Mouse (Mus musculus): ENCODE data around the gene Arhgap29. TPM values are rescaled to one million over a fixed set of nuclear protein-coding genes. Genes with fewer than 3 reads are reported as not detected.

The Arhgap29 gene
- polyA plus RNA-seq, 2 experiments: 3.9 to 5.3 TPM

DNA sequence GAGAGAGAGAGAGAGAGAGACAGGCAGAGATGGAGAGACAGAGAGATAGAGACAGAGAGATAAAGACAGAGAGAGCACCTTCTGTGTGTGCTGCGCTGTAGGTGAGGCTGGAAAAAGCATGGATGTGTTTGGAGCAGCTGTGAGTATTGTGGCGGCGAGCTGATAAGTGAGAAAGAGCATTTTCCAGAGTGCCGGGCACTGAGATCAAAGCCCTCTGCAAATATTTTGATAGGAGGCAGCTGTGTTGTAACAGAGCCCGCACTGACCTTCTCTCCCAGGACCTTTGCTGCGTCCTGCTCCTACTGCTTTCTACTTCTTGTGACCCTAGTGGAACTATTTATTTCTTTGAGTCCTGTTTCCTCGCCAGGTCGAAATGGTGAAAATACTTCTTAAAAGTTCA lies 45.7 kb upstream of the Arhgap29 start:
- Histone ChIP-seq H3K27ac (no peak overlapping the region), H3K4me3 (ENCODE audit: insufficient read depth in 1 of 2, low read depth in 2 of 2, low read length in 2 of 2) (no peak overlapping the region), H3K4me2 (ENCODE audit: low read depth) (peak overlapping the region; percentile 22; the same call in 1 of the 2 replicates), H3K27me3 (ENCODE audit: control insufficient read depth, insufficient read depth, low read length) (no peaks in the 10 kb centered on the region), H3K9me3 (ENCODE audit: control insufficient read depth, low read length) (no peaks in the 10 kb centered on the region), H3K4me1 (replicated peaks; ENCODE audit: control insufficient read depth in 2 of 2, insufficient read depth in 2 of 2, low read length in 1 of 2) (peaks cover 0 to 7% of the 10 kb centered on the region in 2 experiments; a peak in 2 of 4 replicates), H3K9ac (replicated peaks) (no peak overlapping the region), H3K36me3 (replicated peaks; ENCODE audit: control insufficient read depth, insufficient read depth, low read depth) (no peaks in the 10 kb centered on the region)
- no peak for ATAC-seq (ENCODE audit: insufficient read depth)
- TF ChIP-seq EP300 (IDR thresholded peaks at IDR 0.05; ENCODE audit: low read depth) (no peak), CTCF (IDR thresholded peaks at IDR 0.05; ENCODE audit: low read depth) (no peak)
- peak in 1 of 3 experiments; percentile 17 for DNase-seq (ENCODE audit: low read depth in 3 of 3, low spot score in 3 of 3)
- WGBS (ENCODE audit: insufficient replicate concordance): 50% methylated on average over 8 of the region's 8 CpGs

- 73% methylated on average over 3 of the region's 3 CpGs for WGBS (ENCODE audit: insufficient replicate concordance)
- H3K27me3 ChIP-seq (ENCODE audit: control insufficient read depth, insufficient read depth, low read length): no peaks in the 10 kb centered on the region
- no peaks in the 10 kb centered on the region for H3K9me3 ChIP-seq (ENCODE audit: control insufficient read depth, low read length)
- no peak overlapping the region for H3K9ac ChIP-seq (replicated peaks)
- H3K36me3 ChIP-seq (replicated peaks; ENCODE audit: control insufficient read depth, insufficient read depth, low read depth): no peaks in the 10 kb centered on the region
- DNase-seq (ENCODE audit: low read depth in 3 of 3, low spot score in 3 of 3): no peak
- no peak overlapping the region for H3K27ac ChIP-seq
- H3K4me2 ChIP-seq (ENCODE audit: low read depth): no peak overlapping the region
- TF ChIP-seq CTCF (IDR thresholded peaks at IDR 0.05; ENCODE audit: low read depth): no peak
- TF ChIP-seq EP300 (IDR thresholded peaks at IDR 0.05; ENCODE audit: low read depth): no peak
- no peak overlapping the region for H3K4me3 ChIP-seq (ENCODE audit: insufficient read depth in 1 of 2, low read depth in 2 of 2, low read length in 2 of 2)
- no peak for ATAC-seq (ENCODE audit: insufficient read depth)
- H3K4me1 ChIP-seq (replicated peaks; ENCODE audit: control insufficient read depth in 2 of 2, insufficient read depth in 2 of 2, low read length in 1 of 2): peaks cover 0 to 13% of the 10 kb centered on the region in 2 experiments; a peak in 2 of 4 replicates
These were observed 43.2 kb upstream of the Arhgap29 start for GRCm38 (mm10) chr3:121909155-121909554.

DNA sequence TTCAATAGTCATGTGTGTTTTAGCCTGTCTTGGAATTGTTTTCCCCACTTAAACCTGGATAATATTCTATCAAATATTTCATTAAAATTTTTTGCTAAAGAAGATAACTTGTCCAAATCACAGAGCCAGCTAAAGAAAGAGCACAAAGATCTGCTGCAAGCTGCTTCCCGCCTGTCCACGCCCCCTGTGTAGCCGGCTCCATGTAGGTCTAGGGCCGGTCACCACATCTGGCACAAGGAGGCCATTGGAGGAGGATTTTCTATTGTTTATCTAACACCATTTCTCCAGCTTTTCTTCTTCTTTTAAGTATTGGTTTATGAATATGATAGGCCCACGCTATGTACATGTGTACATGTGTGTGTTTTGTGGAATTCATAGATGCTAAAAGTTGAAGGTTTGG lies 38.9 kb upstream of the Arhgap29 start:
- no peaks in the 10 kb centered on the region for H3K36me3 ChIP-seq (replicated peaks; ENCODE audit: control insufficient read depth, insufficient read depth, low read depth)
- H3K4me3 ChIP-seq (ENCODE audit: insufficient read depth in 1 of 2, low read depth in 2 of 2, low read length in 2 of 2): no peak overlapping the region
- DNase-seq (ENCODE audit: low read depth in 3 of 3, low spot score in 3 of 3) (no peak), ATAC-seq (ENCODE audit: insufficient read depth) (no peak)
- no peaks in the 10 kb centered on the region for H3K27me3 ChIP-seq (ENCODE audit: control insufficient read depth, insufficient read depth, low read length)
- H3K9me3 ChIP-seq (ENCODE audit: control insufficient read depth, low read length): no peaks in the 10 kb centered on the region
- peaks cover 16 to 29% of the 10 kb centered on the region in 2 experiments for H3K4me1 ChIP-seq (replicated peaks; ENCODE audit: control insufficient read depth in 2 of 2, insufficient read depth in 2 of 2, low read length in 1 of 2)
- no peak overlapping the region for H3K4me2 ChIP-seq (ENCODE audit: low read depth)
- 82% methylated on average over 5 of the region's 5 CpGs for WGBS (ENCODE audit: insufficient replicate concordance)
- TF ChIP-seq CTCF (IDR thresholded peaks at IDR 0.05; ENCODE audit: low read depth) (no peak), EP300 (IDR thresholded peaks at IDR 0.05; ENCODE audit: low read depth) (no peak)
- H3K27ac ChIP-seq: no peak overlapping the region
- no peak overlapping the region for H3K9ac ChIP-seq (replicated peaks)

- H3K9me3 ChIP-seq (ENCODE audit: control insufficient read depth, low read length): no peaks in the 10 kb centered on the region
- H3K27ac ChIP-seq: no peak overlapping the region
- H3K36me3 ChIP-seq (replicated peaks; ENCODE audit: control insufficient read depth, insufficient read depth, low read depth): no peaks in the 10 kb centered on the region
- H3K9ac ChIP-seq (replicated peaks): no peak overlapping the region
- H3K4me3 ChIP-seq (ENCODE audit: insufficient read depth in 1 of 2, low read depth in 2 of 2, low read length in 2 of 2): no peak overlapping the region
- ATAC-seq (ENCODE audit: insufficient read depth): no peak
- no peaks in the 10 kb centered on the region for H3K27me3 ChIP-seq (ENCODE audit: control insufficient read depth, insufficient read depth, low read length)
- peaks cover 16 to 29% of the 10 kb centered on the region in 2 experiments for H3K4me1 ChIP-seq (replicated peaks; ENCODE audit: control insufficient read depth in 2 of 2, insufficient read depth in 2 of 2, low read length in 1 of 2)
- H3K4me2 ChIP-seq (ENCODE audit: low read depth): no peak overlapping the region
- 64% methylated on average over 13 of the region's 13 CpGs for WGBS (ENCODE audit: insufficient replicate concordance)
- TF ChIP-seq CTCF (IDR thresholded peaks at IDR 0.05; ENCODE audit: low read depth) (no peak), EP300 (IDR thresholded peaks at IDR 0.05; ENCODE audit: low read depth) (no peak)
- DNase-seq (ENCODE audit: low read depth in 3 of 3, low spot score in 3 of 3): no peak
These were observed 37.7 kb upstream of the Arhgap29 start for GRCm38 (mm10) chr3:121914459-121915185.

DNA sequence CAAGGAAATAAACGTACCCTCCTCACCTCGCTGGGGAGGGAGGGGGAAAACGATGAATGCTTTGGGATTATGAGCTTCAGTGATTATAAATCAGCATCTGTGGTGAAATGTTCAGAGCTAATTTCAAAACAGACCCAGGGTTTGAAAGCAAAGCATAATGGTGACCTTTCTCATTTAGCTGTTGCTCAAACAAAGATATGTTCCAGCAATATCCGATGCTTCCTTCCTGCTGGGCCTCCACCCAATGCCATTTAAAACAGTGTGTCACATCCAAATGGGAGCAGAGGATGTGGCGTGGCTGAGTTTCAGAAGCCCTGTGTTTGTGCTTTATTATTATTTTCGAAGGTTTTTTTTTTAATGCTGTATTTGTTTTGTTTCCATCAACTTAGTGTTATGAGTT lies 37.1 kb upstream of the Arhgap29 start:
- ATAC-seq (ENCODE audit: insufficient read depth) (no peak), DNase-seq (ENCODE audit: low read depth in 3 of 3, low spot score in 3 of 3) (no peak)
- no peaks in the 10 kb centered on the region for H3K36me3 ChIP-seq (replicated peaks; ENCODE audit: control insufficient read depth, insufficient read depth, low read depth)
- no peak for TF ChIP-seq EP300 (IDR thresholded peaks at IDR 0.05; ENCODE audit: low read depth)
- no peak for TF ChIP-seq CTCF (IDR thresholded peaks at IDR 0.05; ENCODE audit: low read depth)
- H3K4me3 ChIP-seq (ENCODE audit: insufficient read depth in 1 of 2, low read depth in 2 of 2, low read length in 2 of 2): no peak overlapping the region
- WGBS (ENCODE audit: insufficient replicate concordance): 51% methylated on average over 6 of the region's 6 CpGs
- H3K27me3 ChIP-seq (ENCODE audit: control insufficient read depth, insufficient read depth, low read length): no peaks in the 10 kb centered on the region
- H3K4me2 ChIP-seq (ENCODE audit: low read depth): no peak overlapping the region
- H3K9ac ChIP-seq (replicated peaks): no peak overlapping the region
- H3K27ac ChIP-seq: no peak overlapping the region
- peaks cover 16 to 29% of the 10 kb centered on the region in 2 experiments for H3K4me1 ChIP-seq (replicated peaks; ENCODE audit: control insufficient read depth in 2 of 2, insufficient read depth in 2 of 2, low read length in 1 of 2)
- no peaks in the 10 kb centered on the region for H3K9me3 ChIP-seq (ENCODE audit: control insufficient read depth, low read length)
